Mouse (Mus musculus) forebrain, embryonic 10.5 days (tissue): ENCODE data around the gene Pold4. TPM values are rescaled to one million over a fixed set of nuclear protein-coding genes. Genes with fewer than 3 reads are reported as not detected.
A peak's percentile ranks its signal among the peaks of the same experiment; 100 is the strongest.
"Not testable (repeated sequence)": the region's sequence is repeated elsewhere in the genome, so short reads cannot be mapped to it uniquely, and the experiment has no call there.

Experiments used
- DNase-seq: peaks from one replicate; pipeline ENCODE4 v3.0.0-alpha.2; 2017; ENCODE audit warnings: low spot score; ENCODE audit errors: extremely low spot score
- H3K27ac ChIP-seq: fragments of 300-500 bp; sonication (generic); 2 replicates; pipeline ENCODE4 v1.5.1; 2016; ENCODE audit warnings: mild to moderate bottlenecking
- H3K27me3 ChIP-seq: fragments of 300-500 bp; sonication (generic); 2 replicates; pipeline ENCODE4 v1.6.1; 2016; ENCODE audit warnings: mild to moderate bottlenecking; ENCODE audit not compliant: poor library complexity, severe bottlenecking
- H3K36me3 ChIP-seq: fragments of 300-500 bp; sonication (generic); replicated peaks from 2 replicates; pipeline ENCODE4 v1.6.1; 2016; ENCODE audit warnings: mild to moderate bottlenecking, moderate library complexity
- H3K4me1 ChIP-seq: fragments of 300-500 bp; sonication (generic); 2 replicates; pipeline ENCODE4 v1.6.1; 2016
- H3K4me3 ChIP-seq: fragments of 300-500 bp; sonication (generic); 2 replicates; pipeline ENCODE4 v1.5.1; 2016; ENCODE audit warnings: mild to moderate bottlenecking, moderate library complexity
- H3K9me3 ChIP-seq: fragments of 300-500 bp; sonication (generic); 2 replicates; pipeline ENCODE4 v1.6.1; 2016; ENCODE audit warnings: mild to moderate bottlenecking, moderate library complexity
- WGBS: fragments of 180-500 bp; shearing (Covaris S2); methylation state at CpG from one replicate; pipeline ENCODE4 v1.1.7; 2016; 5-methylcytosine and 5-hydroxymethylcytosine counted together
- polyA plus RNA-seq: library from polyadenylated mRNA; unstranded; fragments of >200 nt; fragmentation: Nextera tagmentation; extraction: Ambion mirVana; gene quantifications from 2 replicates; pipeline ENCODE4 v1.2.1, GENCODE M21; 2016

Gene Pold4
- polyA plus RNA-seq, 1 experiment from 2014 or later, result 10.6 TPM

DNA sequence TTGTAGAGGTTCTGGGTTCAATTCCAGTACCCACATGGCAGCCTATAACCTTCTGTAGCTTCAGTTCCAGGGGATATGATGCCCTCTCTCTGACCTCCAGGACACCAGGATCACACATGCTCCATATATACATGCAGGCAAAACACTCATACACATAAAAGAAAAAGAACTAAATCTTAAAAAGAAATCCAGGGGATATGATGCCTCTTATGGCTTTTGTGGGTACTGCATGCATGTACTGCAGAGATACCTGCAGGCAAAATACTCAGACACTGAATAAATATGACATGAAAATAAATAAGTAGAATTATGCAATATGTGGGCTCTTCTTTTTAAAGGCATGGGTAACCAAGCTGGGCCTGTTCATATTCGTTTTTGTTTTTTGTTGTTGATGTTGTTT is 15.3 kb downstream of the Pold4 start:
- no peak overlapping the region for H3K4me3 ChIP-seq
- no peak for DNase-seq
- no peaks in the 10 kb centered on the region for H3K36me3 ChIP-seq
- H3K27ac ChIP-seq, result no peak overlapping the region
- 61% methylated on average over 1 of the region's 1 CpGs for WGBS
- no peaks in the 10 kb centered on the region for H3K4me1 ChIP-seq
- no peaks in the 10 kb centered on the region for H3K27me3 ChIP-seq
- no peaks in the 10 kb centered on the region for H3K9me3 ChIP-seq

- H3K9me3 ChIP-seq, H3K27me3 ChIP-seq, H3K4me3 ChIP-seq, H3K4me1 ChIP-seq, H3K36me3 ChIP-seq, H3K27ac ChIP-seq, DNase-seq: not testable (repeated sequence)
- WGBS, result 89% methylated on average over 1 of the region's 1 CpGs
Observed at GRCm38 (mm10) chr19:4248683-4249082, 17.0 kb downstream of the Pold4 start.

- peaks cover 9% of the 10 kb centered on the region for H3K27me3 ChIP-seq
- DNase-seq, result no peak
- H3K27ac ChIP-seq, result no peak overlapping the region
- H3K9me3 ChIP-seq, result no peaks in the 10 kb centered on the region
- no peaks in the 10 kb centered on the region for H3K36me3 ChIP-seq
- 92% methylated on average over 7 of the region's 7 CpGs for WGBS
- peaks cover 14% of the 10 kb centered on the region for H3K4me1 ChIP-seq
- H3K4me3 ChIP-seq, result no peak overlapping the region
Observed at GRCm38 (mm10) chr19:4254230-4254629, 22.5 kb downstream of the Pold4 start.

GRCm38 (mm10) chr19:4255583-4256162 is 24.0 kb downstream of the Pold4 start:
- H3K27ac ChIP-seq, result no peak overlapping the region
- no peaks in the 10 kb centered on the region for H3K9me3 ChIP-seq
- H3K4me3 ChIP-seq, result no peak overlapping the region
- no peak for DNase-seq
- whole genome bisulfite sequencing, result 70% methylated on average over 11 of the region's 11 CpGs
- H3K36me3 ChIP-seq, result no peaks in the 10 kb centered on the region
- peaks cover 21% of the 10 kb centered on the region for H3K4me1 ChIP-seq
- H3K27me3 ChIP-seq, result peaks cover 9% of the 10 kb centered on the region

- no peaks in the 10 kb centered on the region for H3K9me3 ChIP-seq
- peak overlapping the region; percentile 80 for H3K27ac ChIP-seq
Observed at GRCm38 (mm10) chr19:4257216-4257896, 25.7 kb downstream of the Pold4 start.

GRCm38 (mm10) chr19:4257897-4258252 is 26.2 kb downstream of the Pold4 start:
- WGBS, result 20% methylated on average over 12 of the region's 12 CpGs
- H3K36me3 ChIP-seq, result no peaks in the 10 kb centered on the region
- H3K27ac ChIP-seq, result peak overlapping the region; percentile 80
- H3K9me3 ChIP-seq, result no peaks in the 10 kb centered on the region
- peaks cover 9% of the 10 kb centered on the region for H3K27me3 ChIP-seq
- no peak for DNase-seq
- H3K4me1 ChIP-seq, result peaks cover 31% of the 10 kb centered on the region
- H3K4me3 ChIP-seq, result peak overlapping the region; percentile 68

More at GRCm38 (mm10) chr19:4257216-4257896, 25.7 kb downstream of the Pold4 start:
- H3K36me3 ChIP-seq, result no peaks in the 10 kb centered on the region
- H3K27me3 ChIP-seq, result peaks cover 9% of the 10 kb centered on the region
- H3K4me3 ChIP-seq, result peak overlapping the region; percentile 68
- peak; percentile 91 for DNase-seq
- under 1% methylated on average over 41 of the region's 41 CpGs for WGBS
- H3K4me1 ChIP-seq, result peaks cover 28% of the 10 kb centered on the region

DNA sequence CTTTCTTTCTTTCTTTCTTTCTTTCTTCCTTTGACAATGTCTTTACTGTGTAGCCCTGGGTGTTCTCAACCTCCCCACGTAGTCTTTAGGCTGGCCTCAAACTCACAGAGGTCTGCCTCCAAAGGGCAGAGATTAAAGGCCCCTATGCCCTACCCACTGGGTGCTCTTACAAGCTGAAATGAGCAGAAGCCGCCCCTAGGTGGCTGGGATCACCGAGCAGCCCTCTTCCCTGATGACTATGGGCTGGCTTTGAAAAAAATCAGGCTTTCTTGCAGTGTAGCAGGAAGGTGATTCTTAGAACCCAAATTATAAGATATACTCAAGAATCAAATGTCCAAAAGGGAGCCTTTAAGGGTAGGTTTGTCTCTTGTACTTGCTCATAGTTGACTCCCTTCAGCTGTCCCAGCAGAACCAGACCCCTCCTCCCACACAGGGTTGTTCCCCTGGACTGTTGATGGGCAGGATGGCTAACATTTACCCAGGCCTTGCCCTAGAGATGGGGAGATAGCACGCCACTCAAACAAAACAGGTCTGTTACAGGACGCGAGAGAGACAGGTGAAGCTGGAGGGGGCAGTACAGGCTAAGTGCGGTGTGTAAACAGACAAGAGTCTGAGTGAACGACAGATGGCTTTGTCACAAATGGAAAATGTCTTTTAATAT is 29.5 kb downstream of the Pold4 start:
- DNase-seq, result no peak
- WGBS, result 60% methylated on average over 8 of the region's 8 CpGs
- Histone ChIP-seq H3K36me3 (no peaks in the 10 kb centered on the region), H3K27me3 (peaks cover 14% of the 10 kb centered on the region), H3K27ac (no peak overlapping the region), H3K9me3 (no peaks in the 10 kb centered on the region), H3K4me3 (no peak overlapping the region), H3K4me1 (peaks cover 35% of the 10 kb centered on the region)

DNA sequence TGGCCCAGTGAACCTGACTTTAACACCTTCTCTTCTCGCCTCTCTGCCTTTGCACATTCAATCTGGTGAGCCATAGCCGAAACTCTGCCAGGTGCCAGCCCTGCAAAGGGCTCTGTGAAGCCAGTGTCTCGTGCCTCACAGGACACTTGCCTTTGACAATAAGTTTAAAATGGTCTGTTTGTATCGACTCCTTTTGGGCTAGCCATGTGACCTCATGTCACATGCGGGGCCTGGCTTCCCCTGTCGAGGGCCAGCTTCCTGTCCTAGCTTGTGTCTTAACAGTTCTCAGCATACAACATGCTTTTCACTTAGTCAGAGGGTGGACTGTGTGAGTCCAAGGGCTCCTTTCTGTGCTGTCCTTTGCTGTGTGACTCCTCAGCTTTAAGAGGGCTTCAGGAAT is 31.1 kb downstream of the Pold4 start:
- Histone ChIP-seq H3K9me3 (no peaks in the 10 kb centered on the region), H3K27ac (no peak overlapping the region), H3K36me3 (no peaks in the 10 kb centered on the region), H3K27me3 (peaks cover 24% of the 10 kb centered on the region), H3K4me1 (peaks cover 25% of the 10 kb centered on the region), H3K4me3 (no peak overlapping the region)
- DNase-seq, result no peak
- WGBS, result 77% methylated on average over 6 of the region's 6 CpGs

DNA sequence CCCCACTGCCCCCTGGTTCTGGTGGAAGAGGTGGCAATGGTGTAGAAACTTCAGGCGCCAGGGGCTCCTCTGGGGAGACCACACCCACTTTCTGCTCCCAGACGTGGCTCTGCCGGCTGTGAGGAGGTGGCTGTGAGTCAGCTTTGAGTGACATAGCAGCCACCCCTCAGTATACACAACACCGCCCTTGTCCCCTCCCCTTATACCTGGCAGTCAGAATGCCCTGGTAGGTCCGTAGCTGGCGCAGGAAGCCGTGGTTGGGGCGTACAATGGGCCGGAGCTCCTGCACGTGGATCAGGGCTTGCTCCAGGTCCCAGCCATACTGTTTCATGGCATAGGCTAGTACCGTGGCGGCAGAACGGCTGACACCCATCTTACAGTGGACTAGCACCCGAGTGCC is 32.0 kb downstream of the Pold4 start:
- Histone ChIP-seq H3K27me3 (peaks cover 33% of the 10 kb centered on the region), H3K4me3 (no peak overlapping the region), H3K9me3 (no peaks in the 10 kb centered on the region), H3K27ac (no peak overlapping the region), H3K36me3 (no peaks in the 10 kb centered on the region), H3K4me1 (peaks cover 25% of the 10 kb centered on the region)
- DNase-seq, result no peak
- WGBS, result 73% methylated on average over 14 of the region's 14 CpGs

GRCm38 (mm10) chr19:4264171-4264780 is 32.6 kb downstream of the Pold4 start:
- 99% methylated on average over 6 of the region's 6 CpGs for WGBS
- Histone ChIP-seq H3K27ac (no peak overlapping the region), H3K36me3 (no peaks in the 10 kb centered on the region), H3K9me3 (no peaks in the 10 kb centered on the region), H3K27me3 (peaks cover 39% of the 10 kb centered on the region), H3K4me3 (no peak overlapping the region), H3K4me1 (peaks cover 30% of the 10 kb centered on the region)
- DNase-seq, result no peak

- Histone ChIP-seq H3K9me3 (no peaks in the 10 kb centered on the region), H3K36me3 (no peaks in the 10 kb centered on the region; the same call in 1 of the 2 replicates), H3K4me1 (peaks cover 24% of the 10 kb centered on the region), H3K4me3 (no peak overlapping the region), H3K27me3 (peaks cover 56% of the 10 kb centered on the region), H3K27ac (no peak overlapping the region)
- DNase-seq, result no peak
- 63% methylated on average over 4 of the region's 4 CpGs for WGBS
Observed at GRCm38 (mm10) chr19:4265956-4266355, 34.3 kb downstream of the Pold4 start.

GRCm38 (mm10) chr19:4268566-4269361 is 37.1 kb downstream of the Pold4 start, which contains the start of gene Ssh3:
Gene Ssh3, minus strand, starts transcription at chr19:4269180.
- DNase-seq, result no peak
- peaks cover 12% of the 10 kb centered on the region; the same call in 1 of the 2 replicates for H3K36me3 ChIP-seq
- H3K27ac ChIP-seq, result 0 out of 2 replicates have a peak within 1 kb of the TSS, but pooled peaks have one; percentile 9
- H3K27me3 ChIP-seq, result peaks cover 61% of the 10 kb centered on the region
- H3K4me3 ChIP-seq, result peak within 1 kb of the TSS; percentile 54
- 4% methylated on average over 46 of the region's 46 CpGs for WGBS
- peaks cover 11% of the 10 kb centered on the region for H3K4me1 ChIP-seq
- no peaks in the 10 kb centered on the region for H3K9me3 ChIP-seq
